Mouse (Mus musculus) Patski (cell line): ENCODE results near the gene Pik3c2g. TPM values are rescaled to one million over a fixed set of nuclear protein-coding genes. Genes with fewer than 3 reads are reported as not detected.

ENCODE experiments used
- ATAC-seq: fragments of 100-300 bp; one replicate; pipeline ENCODE4 v1.8.0; 2021
- CTCF ChIA-PET: fragments of 350-600 bp; sonication (Branson Sonifier 250); formaldehyde crosslinking; loops from one replicate; lab custom pipeline; 2022; ENCODE audit warnings: inconsistent platforms; lab: Charles Lee
- POLR2A ChIA-PET: fragments of 350-600 bp; sonication (Branson Sonifier 250); formaldehyde crosslinking; loops from one replicate; lab custom pipeline; 2022; ENCODE audit warnings: antibody characterized with exemption, inconsistent platforms; lab: Charles Lee
- DNase-seq: peaks from one replicate; pipeline ENCODE4 v3.0.0-alpha.2; 2011; ENCODE audit warnings: low read depth, low spot score
- H3K27me3 ChIP-seq: fragments of 371-371 bp; one replicate; pipeline ENCODE4 v1.5.1; 2021
- CTCF ChIP-seq: fragments of 100-300 bp; IDR thresholded peaks from one replicate; pipeline ENCODE4 v1.5.1; 2021
- in situ Hi-C: fragments of 300-500 bp; cut with MboI; formaldehyde crosslinking; loops from 3 replicates; pipeline ENCODE4 v1.11.1; 2018; ENCODE audit warnings: low pct_unique_long_range_greater_than_20kb, mixed read lengths
- polyA plus RNA-seq: library from polyadenylated mRNA; unstranded; gene quantifications from one replicate; pipeline ENCODE4 v1.2.3, GENCODE M21; 2021

Pik3c2g gene
- polyA plus RNA-seq, 1 experiment from 2014 or later, result 0.04 TPM

GRCm38 (mm10) chr6:139971608-139972298 is 384.7 kb downstream of the Pik3c2g start:
- no peaks in the 10 kb centered on the region for H3K27me3 ChIP-seq
- TF ChIP-seq CTCF, result no peak
- CTCF ChIA-PET, result no interaction called here
- no peak for DNase-seq
- no peak for ATAC-seq
- POLR2A ChIA-PET, result no interaction called here
- in situ Hi-C loops, result no loop called here

DNA sequence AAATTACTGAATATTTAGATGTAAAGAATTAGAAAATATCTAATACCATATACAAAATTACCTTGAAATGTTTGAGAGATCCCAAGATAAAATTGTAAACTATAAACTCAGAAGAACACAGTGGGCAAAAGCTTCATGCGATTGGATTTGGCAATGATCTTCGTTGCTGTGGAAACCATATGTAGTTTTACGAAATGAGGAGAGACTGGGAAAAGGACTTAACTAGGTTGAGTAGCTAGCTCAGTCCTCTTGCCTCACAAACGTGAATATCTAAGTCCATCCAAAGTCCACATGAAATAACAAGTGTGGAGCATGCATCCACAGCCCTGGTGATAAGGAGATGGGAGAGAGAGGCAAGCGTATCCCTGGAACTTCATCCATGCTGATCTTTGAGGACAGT is 387.6 kb downstream of the Pik3c2g start:
- no peak for ATAC-seq
- no peak for DNase-seq
- in situ Hi-C loops, result no loop called here
- ChIA-PET CTCF (interaction anchor here (1.5 to 1.6 kb wide), 2 partner anchors 9 to 12 kb away, joined by 3 to 4 read pairs; no protein-coding TSS in a partner anchor), POLR2A (interaction anchor here (0.8 kb wide), 1 partner anchor 388 kb away, joined by 4 read pairs; no protein-coding TSS in a partner anchor)
- TF ChIP-seq CTCF, result no peak
- no peaks in the 10 kb centered on the region for H3K27me3 ChIP-seq

DNA sequence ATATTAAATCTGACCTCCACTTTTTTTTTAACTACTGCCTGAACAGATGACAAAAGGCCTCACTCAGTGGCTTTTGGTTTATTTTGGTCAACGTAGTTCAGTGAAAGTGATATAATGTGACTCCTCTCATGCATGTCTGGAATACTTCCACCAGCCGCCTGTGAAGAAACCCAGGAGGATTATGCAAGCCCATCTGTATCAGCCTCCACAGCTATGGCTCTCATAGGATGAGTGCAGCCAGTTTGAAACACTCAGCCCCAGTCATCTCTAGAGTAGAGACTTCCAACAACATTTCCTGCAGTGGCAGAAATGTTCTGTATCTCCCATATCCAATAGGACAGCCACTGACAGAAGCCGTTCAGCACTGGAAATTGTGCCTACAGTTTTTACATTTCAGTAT is 391.1 kb downstream of the Pik3c2g start:
- CTCF ChIA-PET, result interaction anchor here (1.2 kb wide), 1 partner anchor 10 kb away, joined by 3 read pairs; no protein-coding TSS in a partner anchor
- POLR2A ChIA-PET, result no interaction called here
- ATAC-seq (no peak), DNase-seq (no peak)
- H3K27me3 ChIP-seq, result no peaks in the 10 kb centered on the region
- no peak for TF ChIP-seq CTCF
- in situ Hi-C loops, result no loop called here

GRCm38 (mm10) chr6:139981061-139981460 is 394.0 kb downstream of the Pik3c2g start:
- H3K27me3 ChIP-seq, result no peaks in the 10 kb centered on the region
- in situ Hi-C loops, result no loop called here
- DNase-seq (no peak), ATAC-seq (no peak)
- TF ChIP-seq CTCF, result no peak
- ChIA-PET POLR2A (no interaction called here), CTCF (interaction anchor here (1.5 kb wide), 1 partner anchor 11 kb away, joined by 4 read pairs; no protein-coding TSS in a partner anchor)

DNA sequence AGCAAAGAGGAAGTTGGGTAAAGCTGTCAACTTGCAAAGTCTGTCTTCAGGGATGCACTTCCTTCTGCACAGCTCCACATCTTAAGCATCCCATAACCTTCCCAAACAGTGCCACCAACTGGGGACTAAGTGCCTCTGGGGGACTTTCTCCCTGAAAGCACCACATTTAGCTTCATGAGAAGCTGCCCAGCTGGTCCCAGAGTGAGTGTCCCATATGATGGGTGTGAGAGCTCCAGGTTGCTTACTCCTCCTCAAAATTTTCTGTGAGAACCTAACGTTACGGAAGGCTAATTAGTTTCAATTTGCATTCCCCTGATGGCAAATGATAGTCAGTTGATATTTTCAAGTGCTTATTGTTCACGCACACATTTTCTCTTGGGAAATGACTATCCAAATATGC is 397.0 kb downstream of the Pik3c2g start:
- ChIA-PET CTCF (interaction anchor here (1.2 kb wide), 1 partner anchor 20 kb away, joined by 4 read pairs; no protein-coding TSS in a partner anchor), POLR2A (no interaction called here)
- no peak for TF ChIP-seq CTCF
- no peaks in the 10 kb centered on the region for H3K27me3 ChIP-seq
- no peak for DNase-seq
- ATAC-seq, result no peak
- in situ Hi-C loops, result no loop called here

DNA sequence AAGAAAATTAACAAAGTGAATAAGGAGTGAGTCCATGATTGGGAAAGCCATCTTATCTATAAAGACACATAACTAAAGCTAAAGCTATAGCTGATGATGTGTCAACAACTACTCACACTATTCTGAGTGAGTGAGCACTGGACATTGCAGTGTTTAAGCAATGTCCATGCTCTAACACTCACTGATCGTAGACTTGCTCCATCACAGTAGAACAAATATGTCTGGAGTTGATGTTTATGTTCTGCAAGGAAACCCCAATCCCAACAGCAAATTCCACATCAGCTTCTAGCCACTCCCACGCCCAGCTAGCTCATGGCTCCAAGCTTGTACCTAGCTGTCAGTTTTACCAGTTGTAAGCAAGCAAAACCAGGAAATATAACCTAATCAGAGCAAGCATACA is 399.5 kb downstream of the Pik3c2g start:
- DNase-seq (no peak), ATAC-seq (no peak)
- in situ Hi-C loops, result no loop called here
- no peak for TF ChIP-seq CTCF
- CTCF ChIA-PET, result interaction anchor here (0.9 to 1.9 kb wide), 4 partner anchors 10 to 39 kb away, joined by 3 to 4 read pairs (median 3); no protein-coding TSS in a partner anchor
- POLR2A ChIA-PET, result no interaction called here
- no peaks in the 10 kb centered on the region for H3K27me3 ChIP-seq

DNA sequence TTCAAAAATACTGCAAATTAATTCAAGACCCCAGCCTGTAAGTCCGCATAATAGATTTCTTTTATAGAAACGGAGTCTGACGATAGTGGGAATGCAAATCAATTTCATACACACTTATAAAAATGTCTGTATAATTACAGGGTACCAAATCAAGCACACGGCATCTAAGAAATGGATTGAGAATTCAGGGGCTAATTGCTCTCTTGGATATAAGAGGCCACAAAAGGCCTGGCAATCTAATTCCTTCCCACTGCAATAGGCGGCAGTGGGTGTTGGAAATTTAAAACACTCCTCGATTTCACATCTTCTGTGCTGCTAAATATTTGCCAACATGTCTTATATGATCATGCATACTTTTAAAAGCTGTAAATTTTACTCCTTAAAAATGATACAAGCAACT is 402.1 kb downstream of the Pik3c2g start:
- no peak for DNase-seq
- ATAC-seq, result no peak
- no peaks in the 10 kb centered on the region for H3K27me3 ChIP-seq
- no peak for TF ChIP-seq CTCF
- CTCF ChIA-PET, result no interaction called here
- POLR2A ChIA-PET, result no interaction called here
- in situ Hi-C loops, result no loop called here

- ATAC-seq (no peak), DNase-seq (no peak)
- POLR2A ChIA-PET, result no interaction called here
- no peaks in the 10 kb centered on the region for H3K27me3 ChIP-seq
- CTCF ChIA-PET, result no interaction called here
- in situ Hi-C loops, result no loop called here
- no peak for TF ChIP-seq CTCF
These were observed 402.6 kb downstream of the Pik3c2g start for GRCm38 (mm10) chr6:139989597-139989996.

GRCm38 (mm10) chr6:140005181-140005580 is 418.2 kb downstream of the Pik3c2g start:
- no peak for TF ChIP-seq CTCF
- DNase-seq (no peak), ATAC-seq (no peak)
- no peaks in the 10 kb centered on the region for H3K27me3 ChIP-seq
- POLR2A ChIA-PET, result no interaction called here
- CTCF ChIA-PET, result no interaction called here
- in situ Hi-C loops, result no loop called here

Other genes with a start within 250 kb of the Pik3c2g start
- not detected for gene Rergl, start 85.2 kb upstream of the Pik3c2g start, polyA plus RNA-seq